Mouse (Mus musculus): Measurements from ENCODE around the gene Usf3. TPM values are rescaled to one million over a fixed set of nuclear protein-coding genes. Genes with fewer than 3 reads are reported as not detected.

Usf3 gene
- polyA plus RNA-seq, 1 experiment from 2014 or later = 3.4 TPM

Other genes with a start within 250 kb of the Usf3 start
- gene Qtrt2, start 246.4 kb upstream of the Usf3 start, polyA plus RNA-seq (2015; fragmentation: Nextera tagmentation; extraction: Ambion mirVana) = 20.3 and 20.4 TPM in 2 replicates
- gene Zdhhc23, start 193.5 kb upstream of the Usf3 start, polyA plus RNA-seq (2015; fragmentation: Nextera tagmentation; extraction: Ambion mirVana) = 1.0 and 1.4 TPM in 2 replicates
- gene Gramd1c, start 109.9 kb upstream of the Usf3 start, polyA plus RNA-seq (2015; fragmentation: Nextera tagmentation; extraction: Ambion mirVana) = 2.0 and 2.2 TPM in 2 replicates
- 84.8 and 88.7 TPM in 2 replicates for gene Atp6v1a, start 33.5 kb upstream of the Usf3 start, polyA plus RNA-seq (2015; fragmentation: Nextera tagmentation; extraction: Ambion mirVana)
- 71.2 and 74.9 TPM in 2 replicates for gene Naa50, start 33.4 kb upstream of the Usf3 start, polyA plus RNA-seq (2015; fragmentation: Nextera tagmentation; extraction: Ambion mirVana)
- 3.3 and 3.5 TPM in 2 replicates for gene Sidt1, start 159.9 kb downstream of the Usf3 start, polyA plus RNA-seq (2015; fragmentation: Nextera tagmentation; extraction: Ambion mirVana)
- gene Spice1, start 173.9 kb downstream of the Usf3 start, polyA plus RNA-seq (2015; fragmentation: Nextera tagmentation; extraction: Ambion mirVana) = 14.9 and 15.5 TPM in 2 replicates
- gene Cfap44, start 221.6 kb downstream of the Usf3 start, polyA plus RNA-seq (2015; fragmentation: Nextera tagmentation; extraction: Ambion mirVana) = 2.9 and 4.2 TPM in 2 replicates